Mouse (Mus musculus): ENCODE measurements around the gene Gm20850. TPM values are rescaled to one million over a fixed set of nuclear protein-coding genes. Genes with fewer than 3 reads are reported as not detected.
"Not testable (repeated sequence)": the region's sequence is repeated elsewhere in the genome, so short reads cannot be mapped to it uniquely, and the experiment has no call there.

Gm20850 gene
- polyA plus RNA-seq (2012; rRNA removed) = not detected in 2 replicates
- polyA plus RNA-seq (2014; fragmentation: Nextera tagmentation; extraction: Ambion mirVana) = not detected in 2 replicates

DNA sequence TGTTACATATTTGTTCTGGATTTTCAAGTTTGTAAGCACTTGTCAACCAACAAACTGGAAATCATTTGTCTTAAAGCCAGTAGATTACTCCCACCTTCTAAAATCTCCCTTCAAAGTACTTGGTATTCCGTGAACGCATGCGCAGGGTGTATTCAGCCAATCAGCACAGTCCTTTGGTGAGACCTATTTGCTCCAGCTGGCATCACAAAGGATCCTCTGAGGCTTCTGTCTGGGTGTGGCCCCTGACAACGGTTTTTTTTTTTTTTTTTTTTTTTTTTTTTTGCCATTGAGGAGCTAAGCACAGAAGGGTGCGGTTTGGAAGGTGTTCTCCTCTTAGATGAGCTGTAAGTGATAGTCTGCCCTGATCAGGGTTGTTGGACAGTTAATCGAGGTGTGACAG lies at the start of gene Gm20850:
Gene Gm20850, plus strand, starts transcription at position 301 of the 400 bp plus-strand sequence.
- not testable (repeated sequence) for H3K4me1 ChIP-seq (ENCODE audit: control insufficient read depth, insufficient read depth, low read length); H3K9me3 ChIP-seq (ENCODE audit: control insufficient read depth, low read length); H3K4me3 ChIP-seq (replicated peaks; ENCODE audit: low read length); DNase-seq (ENCODE audit: low spot score); H3K9ac ChIP-seq (ENCODE audit: low read depth, low read length, severe bottlenecking); H3K36me3 ChIP-seq (ENCODE audit: control insufficient read depth, insufficient read depth, low read length); H3K27ac ChIP-seq (replicated peaks; ENCODE audit: low read depth, low read length); H3K27me3 ChIP-seq (ENCODE audit: control insufficient read depth, insufficient read depth, low read length); H3K4me2 ChIP-seq (replicated peaks; ENCODE audit: low read depth, low read length, severe bottlenecking); ATAC-seq (ENCODE audit: low FRiP score, low read depth)
- WGBS = no CpG with 5 or more reads among the region's 6 CpGs

All from limb, embryonic 14.5 days (tissue).